Mouse (Mus musculus) brain, embryonic 14.5 days (tissue): ENCODE measurements around the gene Dbnl. TPM values are rescaled to one million over a fixed set of nuclear protein-coding genes. Genes with fewer than 3 reads are reported as not detected.

Experiments
- DNase-seq: peaks from one replicate; pipeline ENCODE4 v3.0.0-alpha.2; 2011; ENCODE audit warnings: low read depth
- CTCF ChIP-seq: fragments of 200-500 bp; IDR thresholded peaks from 2 replicates; pipeline ENCODE4 v1.5.1; 2012; ENCODE audit warnings: inconsistent platforms, mild to moderate bottlenecking, moderate library complexity, borderline replicate concordance; ENCODE audit not compliant: insufficient read depth, insufficient read length; ENCODE audit errors: extremely low read depth
- POLR2A ChIP-seq: fragments of 200-500 bp; IDR thresholded peaks from 2 replicates; pipeline ENCODE4 v1.6.1; 2012; ENCODE audit warnings: mild to moderate bottlenecking, inconsistent platforms, borderline replicate concordance; ENCODE audit not compliant: poor library complexity, insufficient read depth, insufficient read length, severe bottlenecking; ENCODE audit errors: extremely low read depth
- polyA plus RNA-seq: library from polyadenylated mRNA; depleted of rRNA; stranded (reverse); fragments of >200 nt; gene quantifications from 2 replicates; pipeline ENCODE4 v1.2.3, GENCODE M21; 2012; rRNA removed

Gene Dbnl
- 123 TPM in 2 replicates for polyA plus RNA-seq

GRCm38 (mm10) chr11:5788056-5789014 is at the start of gene Dbnl:
TSS of gene Dbnl (plus strand) at chr11:5788488.
- TF ChIP-seq POLR2A, result peak; percentile 90; the same call in 1 of the 2 replicates
- peak; percentile 57 for TF ChIP-seq CTCF
- DNase-seq, result peak; percentile 98

GRCm38 (mm10) chr11:5738888-5739632 is 49.2 kb upstream of the Dbnl start:
- TF ChIP-seq CTCF (no peak), POLR2A (no peak)
- DNase-seq, result no peak

- no peak for DNase-seq
- TF ChIP-seq POLR2A (no peak), CTCF (no peak)
These were observed 48.4 kb upstream of the Dbnl start for GRCm38 (mm10) chr11:5739846-5740245.

GRCm38 (mm10) chr11:5740599-5740964 is 47.7 kb upstream of the Dbnl start:
- DNase-seq, result peak; percentile 52
- TF ChIP-seq CTCF (no peak), POLR2A (no peak)

- peak; percentile 71 for DNase-seq
These were observed 47.2 kb upstream of the Dbnl start for GRCm38 (mm10) chr11:5740965-5741627.

GRCm38 (mm10) chr11:5742106-5742505 is 46.2 kb upstream of the Dbnl start:
- TF ChIP-seq CTCF (no peak), POLR2A (no peak)

More at GRCm38 (mm10) chr11:5740965-5741627, 47.2 kb upstream of the Dbnl start:
- TF ChIP-seq CTCF, result no peak
- TF ChIP-seq POLR2A, result peak; percentile 36; the same call in 1 of the 2 replicates

GRCm38 (mm10) chr11:5744951-5745350 is 43.3 kb upstream of the Dbnl start:
- no peak for TF ChIP-seq POLR2A
- TF ChIP-seq CTCF, result no peak
- no peak for DNase-seq

More at GRCm38 (mm10) chr11:5742106-5742505, 46.2 kb upstream of the Dbnl start:
- DNase-seq, result no peak

GRCm38 (mm10) chr11:5753755-5754154 is 34.5 kb upstream of the Dbnl start:
- DNase-seq, result no peak
- TF ChIP-seq CTCF, result no peak
- no peak for TF ChIP-seq POLR2A

GRCm38 (mm10) chr11:5761820-5762632 is 26.3 kb upstream of the Dbnl start, which contains the start of gene Urgcp:
TSS of gene Urgcp (minus strand) at chr11:5762376.
- TF ChIP-seq POLR2A (peak; percentile 95), CTCF (peak; percentile 17; the same call in 1 of the 2 replicates)
- peak; percentile 98 for DNase-seq

GRCm38 (mm10) chr11:5762633-5762982 is 25.7 kb upstream of the Dbnl start:
- no peak for TF ChIP-seq POLR2A
- TF ChIP-seq CTCF, result no peak
- no peak for DNase-seq

- DNase-seq, result no peak
- TF ChIP-seq POLR2A (no peak), CTCF (no peak)
These were observed 22.3 kb upstream of the Dbnl start for GRCm38 (mm10) chr11:5766019-5766418.

- no peak for DNase-seq
- no peak for TF ChIP-seq POLR2A
- peak; percentile 44; the same call in 1 of the 2 replicates for TF ChIP-seq CTCF
These were observed 9.8 kb upstream of the Dbnl start for GRCm38 (mm10) chr11:5778481-5778880.

GRCm38 (mm10) chr11:5780035-5780499 is 8.2 kb upstream of the Dbnl start:
- TF ChIP-seq POLR2A (no peak), CTCF (no peak)

More at GRCm38 (mm10) chr11:5780035-5780499, 8.2 kb upstream of the Dbnl start:
- DNase-seq, result no peak
